Mouse (Mus musculus) intestine, embryonic 14.5 days (tissue): ENCODE data around the gene Stk10. TPM values are rescaled to one million over a fixed set of nuclear protein-coding genes. Genes with fewer than 3 reads are reported as not detected.

Experiments used
- ATAC-seq: fragments of 200-750 bp; cut with Nextera tagmentation; replicated peaks from 2 replicates; pipeline ENCODE4 v1.8.0; 2017; ENCODE audit warnings: low read depth, moderate number of reproducible peaks, moderate TSS enrichment, moderate library complexity; ENCODE audit not compliant: low FRiP score, low TSS enrichment
- DNase-seq: peaks from one replicate; pipeline ENCODE4 v3.0.0-alpha.2; 2018; ENCODE audit warnings: low spot score
- H3K27ac ChIP-seq: fragments of 300-500 bp; sonication (generic); 2 replicates; pipeline ENCODE4 v1.5.1; 2014; ENCODE audit warnings: low read depth, mild to moderate bottlenecking, control low read depth
- H3K27me3 ChIP-seq: fragments of 300-500 bp; sonication (generic); replicated peaks from 2 replicates; pipeline ENCODE4 v1.6.1; 2014; ENCODE audit warnings: low read length, control low read depth; ENCODE audit not compliant: control insufficient read depth, insufficient read depth
- H3K36me3 ChIP-seq: fragments of 300-500 bp; sonication (generic); 2 replicates; pipeline ENCODE4 v1.6.1; 2014; ENCODE audit warnings: low read length, control low read depth; ENCODE audit not compliant: control insufficient read depth, insufficient read depth
- H3K4me1 ChIP-seq: fragments of 300-500 bp; sonication (generic); replicated peaks from 2 replicates; pipeline ENCODE4 v1.6.1; 2014; ENCODE audit warnings: low read length, control low read depth, mixed read lengths; ENCODE audit not compliant: control insufficient read depth, insufficient read depth
- H3K4me2 ChIP-seq: fragments of 300-500 bp; sonication (generic); 2 replicates; pipeline ENCODE4 v1.6.1; 2014; ENCODE audit warnings: low read length
- H3K4me3 ChIP-seq: fragments of 300-500 bp; sonication (generic); 2 replicates; pipeline ENCODE4 v1.5.1; 2014; ENCODE audit warnings: low read depth, low read length, control low read depth, mixed read lengths
- H3K9ac ChIP-seq: fragments of 300-500 bp; sonication (generic); 2 replicates; pipeline ENCODE4 v1.6.1; 2014; ENCODE audit warnings: mild to moderate bottlenecking, low read length
- H3K9me3 ChIP-seq: fragments of 300-500 bp; sonication (generic); 2 replicates; pipeline ENCODE4 v1.6.1; 2016; ENCODE audit warnings: low read length, control low read depth; ENCODE audit not compliant: control insufficient read depth
- WGBS: fragments of 180-500 bp; shearing (Covaris S2); extraction: QIAGEN DNeasy Blood & Tissue Kit; methylation state at CpG from one replicate; pipeline ENCODE4 v1.1.7; 2014; 5-methylcytosine and 5-hydroxymethylcytosine counted together
- polyA plus RNA-seq: library from polyadenylated mRNA; unstranded; fragments of >200 nt; fragmentation: Nextera tagmentation; extraction: Ambion mirVana; gene quantifications from 2 replicates; pipeline ENCODE4 v1.2.1, GENCODE M21; 2014

The Stk10 gene
- polyA plus RNA-seq, 1 experiment from 2014 or later: 3.0 TPM

- no peaks in the 10 kb centered on the region for H3K27me3 ChIP-seq
- no peaks in the 10 kb centered on the region for H3K9me3 ChIP-seq
- WGBS: 82% methylated on average over 16 of the region's 16 CpGs
- no peaks in the 10 kb centered on the region for H3K4me1 ChIP-seq
- H3K36me3 ChIP-seq: no peaks in the 10 kb centered on the region
- ATAC-seq (no peak; the same call in 1 of the 2 replicates), DNase-seq (no peak)
- H3K4me2 ChIP-seq: no peak overlapping the region
- H3K4me3 ChIP-seq: no peak overlapping the region
- H3K27ac ChIP-seq: no peak overlapping the region
- H3K9ac ChIP-seq: no peak overlapping the region
Measured at GRCm38 (mm10) chr11:32580305-32580947, 47.3 kb downstream of the Stk10 start.

- 58% methylated on average over 2 of the region's 2 CpGs for WGBS
- Histone ChIP-seq H3K9ac (no peak overlapping the region), H3K4me2 (no peak overlapping the region), H3K36me3 (no peaks in the 10 kb centered on the region), H3K4me3 (no peak overlapping the region), H3K27ac (no peak overlapping the region), H3K27me3 (no peaks in the 10 kb centered on the region), H3K9me3 (no peaks in the 10 kb centered on the region), H3K4me1 (no peaks in the 10 kb centered on the region)
- DNase-seq (no peak), ATAC-seq (no peak)
Measured at GRCm38 (mm10) chr11:32581031-32581430, 47.9 kb downstream of the Stk10 start.

- H3K4me1 ChIP-seq: no peaks in the 10 kb centered on the region
- H3K4me3 ChIP-seq: no peak overlapping the region
- 59% methylated on average over 5 of the region's 5 CpGs for WGBS
- no peaks in the 10 kb centered on the region for H3K36me3 ChIP-seq
- no peak overlapping the region for H3K4me2 ChIP-seq
- H3K9me3 ChIP-seq: no peaks in the 10 kb centered on the region
- H3K27ac ChIP-seq: no peak overlapping the region
- H3K9ac ChIP-seq: no peak overlapping the region
- DNase-seq (no peak), ATAC-seq (no peak)
- no peaks in the 10 kb centered on the region for H3K27me3 ChIP-seq
Measured at GRCm38 (mm10) chr11:32582813-32583212, 49.7 kb downstream of the Stk10 start.

GRCm38 (mm10) chr11:32585996-32586395 lies 52.9 kb downstream of the Stk10 start:
- no peak for ATAC-seq
- 75% methylated on average over 6 of the region's 6 CpGs for WGBS

GRCm38 (mm10) chr11:32587191-32588089 lies 54.3 kb downstream of the Stk10 start:
- WGBS: 72% methylated on average over 17 of the region's 17 CpGs
- Histone ChIP-seq H3K4me2 (no peak overlapping the region), H3K9me3 (no peaks in the 10 kb centered on the region), H3K4me3 (no peak overlapping the region), H3K4me1 (no peaks in the 10 kb centered on the region), H3K27me3 (no peaks in the 10 kb centered on the region), H3K9ac (no peak overlapping the region), H3K27ac (no peak overlapping the region), H3K36me3 (no peaks in the 10 kb centered on the region)
- DNase-seq: no peak
- no peak for ATAC-seq

More at GRCm38 (mm10) chr11:32585996-32586395, 52.9 kb downstream of the Stk10 start:
- Histone ChIP-seq H3K4me2 (no peak overlapping the region), H3K4me1 (no peaks in the 10 kb centered on the region), H3K4me3 (no peak overlapping the region), H3K9ac (no peak overlapping the region), H3K27ac (no peak overlapping the region), H3K27me3 (no peaks in the 10 kb centered on the region), H3K9me3 (no peaks in the 10 kb centered on the region), H3K36me3 (no peaks in the 10 kb centered on the region)
- DNase-seq: no peak

- DNase-seq (peak; percentile 94), ATAC-seq (0 out of 2 replicates have a peak, but pooled peaks have one; percentile 17)
- Histone ChIP-seq H3K4me2 (no peak overlapping the region), H3K9ac (no peak overlapping the region), H3K27ac (no peak overlapping the region), H3K4me1 (no peaks in the 10 kb centered on the region), H3K27me3 (no peaks in the 10 kb centered on the region), H3K4me3 (no peak overlapping the region), H3K9me3 (no peaks in the 10 kb centered on the region), H3K36me3 (no peaks in the 10 kb centered on the region)
- 35% methylated on average over 15 of the region's 15 CpGs for WGBS
Measured at GRCm38 (mm10) chr11:32588090-32588891, 55.2 kb downstream of the Stk10 start.

GRCm38 (mm10) chr11:32588892-32589172 lies 55.7 kb downstream of the Stk10 start:
- Histone ChIP-seq H3K27me3 (no peaks in the 10 kb centered on the region), H3K4me1 (no peaks in the 10 kb centered on the region), H3K36me3 (no peaks in the 10 kb centered on the region), H3K4me3 (no peak overlapping the region), H3K9me3 (no peaks in the 10 kb centered on the region), H3K9ac (no peak overlapping the region), H3K27ac (no peak overlapping the region), H3K4me2 (no peak overlapping the region)
- ATAC-seq: no peak; the same call in 1 of the 2 replicates
- no peak for DNase-seq
- WGBS: 86% methylated on average over 11 of the region's 11 CpGs

- Histone ChIP-seq H3K4me1 (no peaks in the 10 kb centered on the region), H3K4me2 (no peak overlapping the region), H3K9ac (no peak overlapping the region), H3K27me3 (no peaks in the 10 kb centered on the region), H3K27ac (no peak overlapping the region), H3K9me3 (0 out of 2 replicates have a peak, but pooled peaks cover 1% of the 10 kb centered on the region), H3K4me3 (no peak overlapping the region), H3K36me3 (no peaks in the 10 kb centered on the region)
- ATAC-seq: no peak
- DNase-seq: no peak
- WGBS: 90% methylated on average over 12 of the region's 12 CpGs
Measured at GRCm38 (mm10) chr11:32589201-32589600, 56.1 kb downstream of the Stk10 start.
